8 mouse cellular contexts compared by ENCODE assay signal in genomic region chr13:23571022-23571503, GRCm38 (mm10). TPM values are rescaled to one million over a fixed set of nuclear protein-coding genes. Genes with fewer than 3 reads are reported as not detected.
A peak's percentile ranks its signal among the peaks of the same experiment; 100 is the strongest.
DNase-seq lines count a peak whose midpoint lies in the region; ATAC-seq and TF ChIP-seq lines count a peak whose summit lies in the region.

Gene Hist1h2ae (minus strand): TSS chr13:23571220.
Gene Hist1h2bg (plus strand): TSS chr13:23571396.

- intact Hi-C loops in left cerebral cortex, postnatal 4 days (cut with DNase I), result no loop called here

- H3K4me3 ChIP-seq in intestine, postnatal 0 days (ENCODE audit: low read depth, low read length), result peak within 1 kb of the TSS; percentile 35
- peak within 1 kb of the TSS; percentile 57 for H3K4me3 ChIP-seq in midbrain, embryonic 10.5 days
- peak within 1 kb of the TSS; percentile 61 for H3K4me3 ChIP-seq in spleen, adult 2 months (ENCODE audit: extremely low read depth, insufficient read depth, insufficient read length)

- peak within 1 kb of the TSS; percentile 41 for H3K9ac ChIP-seq in intestine, postnatal 0 days (ENCODE audit: low read depth, low read length)

- WGBS in intestine, postnatal 0 days, result 0% methylated on average over 18 of the region's 18 CpGs
- WGBS in midbrain, embryonic 10.5 days, result under 1% methylated on average over 18 of the region's 18 CpGs
- WGBS in spleen, adult 2 months, result under 1% methylated on average over 18 of the region's 18 CpGs

- H3K4me2 ChIP-seq in intestine, postnatal 0 days (replicated peaks; ENCODE audit: low read depth), result peak within 1 kb of the TSS; percentile 69

- peak; percentile 71 for ATAC-seq in granulocyte monocyte progenitor cell, adult 5-6 weeks (replicated peaks; ENCODE audit: poor library complexity, severe bottlenecking)
- peak; percentile 84 for ATAC-seq in intestine, postnatal 0 days

- peaks cover 6% of the 10 kb centered on the region; the same call in 1 of the 2 replicates for H3K4me1 ChIP-seq in intestine, postnatal 0 days (replicated peaks; ENCODE audit: control insufficient read depth, insufficient read depth, low read length)
- peaks cover 31% of the 10 kb centered on the region for H3K4me1 ChIP-seq in midbrain, embryonic 10.5 days
- H3K4me1 ChIP-seq in spleen, adult 2 months (ENCODE audit: control insufficient read depth, insufficient read depth, insufficient read length), result no peaks in the 10 kb centered on the region

- H3K36me3 ChIP-seq in intestine, postnatal 0 days (ENCODE audit: control insufficient read depth, insufficient read depth), result no peaks in the 10 kb centered on the region
- no peaks in the 10 kb centered on the region for H3K36me3 ChIP-seq in midbrain, embryonic 10.5 days
- no peaks in the 10 kb centered on the region for H3K36me3 ChIP-seq in spleen, adult 2 months (ENCODE audit: control insufficient read depth, insufficient read depth, low read length)

- TF ChIP-seq CTCF in intestine, postnatal 0 days (IDR thresholded peaks at IDR 0.05; ENCODE audit: low read depth), result no peak; the same call in 1 of the 2 replicates
- TF ChIP-seq CTCF in spleen, adult 2 months (IDR thresholded peaks at IDR 0.05; ENCODE audit: extremely low read depth, insufficient read depth, insufficient read length, insufficient replicate concordance), result no peak

- H3K27me3 ChIP-seq in intestine, postnatal 0 days (replicated peaks; ENCODE audit: control insufficient read depth, insufficient read depth, low read length), result no peaks in the 10 kb centered on the region
- H3K27me3 ChIP-seq in midbrain, embryonic 10.5 days (ENCODE audit: low read depth, poor library complexity, severe bottlenecking), result no peaks in the 10 kb centered on the region
- no peaks in the 10 kb centered on the region for H3K27me3 ChIP-seq in spleen, adult 2 months (ENCODE audit: control insufficient read depth, insufficient read depth, low read length)

- no peak; the same call in 1 of the 2 replicates for TF ChIP-seq POLR2A in spleen, adult 2 months (IDR thresholded peaks at IDR 0.05; ENCODE audit: low read depth, low read length)

- DNase-seq in 416B (ENCODE audit: low read depth), result peak; percentile 100
- DNase-seq in adrenal gland, adult 2 months, result peak; percentile 84
- DNase-seq in embryo, embryonic 9.5 days (ENCODE audit: extremely low spot score), result peak; percentile 92
- DNase-seq in left cerebral cortex, postnatal 4 days, result peak; percentile 57
- DNase-seq in midbrain, embryonic 10.5 days (ENCODE audit: low spot score), result peak; percentile 75
- peak; percentile 48 to 91 for DNase-seq in spleen, adult 2 months (ENCODE audit: low read depth in 1 of 2, low spot score in 2 of 2)

- peak within 1 kb of the TSS; percentile 84 for H3K27ac ChIP-seq in intestine, postnatal 0 days (ENCODE audit: low read depth, low read length)
- peak within 1 kb of the TSS; percentile 97 for H3K27ac ChIP-seq in midbrain, embryonic 10.5 days (replicated peaks)
- H3K27ac ChIP-seq in spleen, adult 2 months (ENCODE audit: insufficient read depth, low read length), result peak within 1 kb of the TSS; percentile 99

- H3K9me3 ChIP-seq in intestine, postnatal 0 days (ENCODE audit: control insufficient read depth), result no peaks in the 10 kb centered on the region
- H3K9me3 ChIP-seq in midbrain, embryonic 10.5 days (replicated peaks), result no peaks in the 10 kb centered on the region

RNA-seq across cellular contexts. Expression of gene Hist1h2ae, which starts in this region (rescaled TPM):
- 1 to 10 TPM; 2.7 to 4.9 TPM for total RNA-seq in adrenal gland, adult 2 months (2021)
- polyA plus RNA-seq in adrenal gland, adult 2 months (2012; rRNA removed), result 0.90 and 3.7 TPM in 2 replicates
- 5.5 and 7.4 TPM in 2 replicates for total RNA-seq in granulocyte monocyte progenitor cell, adult 5-6 weeks (2014; fragmentation: Nextera tagmentation)
- total RNA-seq in granulocyte monocyte progenitor cell, adult 5-6 weeks (2017), result 405 and 464 TPM in 2 replicates
- polyA plus RNA-seq in intestine, postnatal 0 days (2015; fragmentation: Nextera tagmentation; extraction: Ambion mirVana), result 17.7 and 24.0 TPM in 2 replicates
- 10 to 100 TPM; 24.5 to 31.0 TPM for total RNA-seq in left cerebral cortex, postnatal 4 days (2021)
- 85.6 and 104 TPM in 2 replicates for polyA plus RNA-seq in midbrain, embryonic 10.5 days (2016; fragmentation: Nextera tagmentation; extraction: Ambion mirVana)
- 15.5 and 23.4 TPM in 2 replicates for polyA plus RNA-seq in spleen, adult 2 months (2012; rRNA removed)

RNA-seq across cellular contexts. Expression of gene Hist1h2bg, which starts in this region (rescaled TPM):
- 10 to 100 TPM; 41.1 to 60.2 TPM for total RNA-seq in adrenal gland, adult 2 months (2021)
- polyA plus RNA-seq in adrenal gland, adult 2 months (2012; rRNA removed), result 25.3 and 27.0 TPM in 2 replicates
- 160 and 268 TPM in 2 replicates for total RNA-seq in granulocyte monocyte progenitor cell, adult 5-6 weeks (2014; fragmentation: Nextera tagmentation)
- total RNA-seq in granulocyte monocyte progenitor cell, adult 5-6 weeks (2017), result 1,365 and 1,429 TPM in 2 replicates
- 3.1 and 4.4 TPM in 2 replicates for polyA plus RNA-seq in intestine, postnatal 0 days (2015; fragmentation: Nextera tagmentation; extraction: Ambion mirVana)
- 100 to 1,000 TPM; 203 to 225 TPM for total RNA-seq in left cerebral cortex, postnatal 4 days (2021)
- polyA plus RNA-seq in midbrain, embryonic 10.5 days (2016; fragmentation: Nextera tagmentation; extraction: Ambion mirVana), result 4.5 and 6.4 TPM in 2 replicates
- polyA plus RNA-seq in spleen, adult 2 months (2012; rRNA removed), result 57.5 and 66.9 TPM in 2 replicates

Comparison
In these comparisons a context has a peak if more than half of its experiments do, and no peak if none do; other contexts are left out.
1. Peak in every context shown above with its lines: DNase-seq, ATAC-seq, H3K4me3 ChIP-seq and H3K27ac ChIP-seq.